Mouse (Mus musculus): ENCODE data around the gene Gm10282.

GRCm38 (mm10) chr8:72352951-72353699 is 48.1 kb upstream of the Gm10282 start:
- no peak for TF ChIP-seq CTCF (IDR thresholded peaks at IDR 0.05; ENCODE audit: low read depth)
- no peak for TF ChIP-seq EP300 (optimal IDR thresholded peaks at IDR 0.05)

All from stomach, postnatal 0 days (tissue).